Mouse (Mus musculus) myocyte (in vitro differentiated cells): ENCODE measurements at regions not wholly inside any gene's neighbourhood (a gene's known extent, or its start where the extent isn't known, plus 50 kb on each side); places are given as distances from the start of the nearest gene placed in this dataset.

Source experiments
- H3K27me3 ChIP-seq: one replicate; pipeline ENCODE4 v1.6.1; 2011; ENCODE audit not compliant: control insufficient read depth, insufficient read depth, insufficient read length
- H3K36me3 ChIP-seq: one replicate; pipeline ENCODE4 v1.6.1; 2011; ENCODE audit not compliant: control insufficient read depth, insufficient read depth
- H3K4me2 ChIP-seq: one replicate; pipeline ENCODE4 v1.6.1; 2011; ENCODE audit warnings: low read depth, control low read depth
- H3K4me3 ChIP-seq: one replicate; pipeline ENCODE4 v1.5.1; 2011; ENCODE audit warnings: mild to moderate bottlenecking, control low read depth, moderate library complexity
- H3K79me2 ChIP-seq: one replicate; pipeline ENCODE4 v1.6.1; 2011; ENCODE audit not compliant: control insufficient read depth, insufficient read depth
- H3ac ChIP-seq: one replicate; pipeline ENCODE4 v1.6.1; 2011; ENCODE audit not compliant: control insufficient read depth, insufficient read length
- CEBPB ChIP-seq: IDR thresholded peaks from 2 replicates; pipeline ENCODE4 v1.6.1; 2011; ENCODE audit warnings: mild to moderate bottlenecking, moderate library complexity; ENCODE audit not compliant: poor library complexity, insufficient read depth, severe bottlenecking
- E2F4 ChIP-seq: IDR thresholded peaks from one replicate; pipeline ENCODE4 v1.6.1; 2011; ENCODE audit warnings: mild to moderate bottlenecking, control low read depth, moderate library complexity; ENCODE audit not compliant: insufficient read depth
- MAX ChIP-seq: IDR thresholded peaks from one replicate; pipeline ENCODE4 v1.6.1; 2011; ENCODE audit warnings: low read depth, mild to moderate bottlenecking, control low read depth
- MYOD1 ChIP-seq, 3 experiments: IDR thresholded peaks; one replicate each; pipeline ENCODE4 v1.6.1; 2011; ENCODE audit warnings: control low read depth in 2 of 3, low read depth in 2 of 3, mild to moderate bottlenecking in 2 of 3, moderate library complexity in 1 of 3; ENCODE audit not compliant: insufficient read length in 2 of 3, control insufficient read depth in 1 of 3
- MYOG ChIP-seq, 3 experiments: IDR thresholded peaks; one replicate each; pipeline ENCODE4 v1.6.1; 2011; ENCODE audit warnings: control low read depth in 2 of 3, low read depth in 2 of 3, mild to moderate bottlenecking in 2 of 3; ENCODE audit not compliant: insufficient read length in 2 of 3, control insufficient read depth in 1 of 3, insufficient read depth in 1 of 3
- POLR2A ChIP-seq: IDR thresholded peaks from one replicate; pipeline ENCODE4 v1.6.1; 2011; ENCODE audit warnings: low read depth, mild to moderate bottlenecking, control low read depth, moderate library complexity; ENCODE audit not compliant: insufficient read length
- POLR2AphosphoS2 ChIP-seq: IDR thresholded peaks from one replicate; pipeline ENCODE4 v1.6.1; 2011; ENCODE audit warnings: low read depth, control low read depth; ENCODE audit not compliant: insufficient read length
- REST ChIP-seq: IDR thresholded peaks from one replicate; pipeline ENCODE4 v1.6.1; 2011; ENCODE audit warnings: mild to moderate bottlenecking, control low read depth, moderate library complexity; ENCODE audit not compliant: insufficient read depth, insufficient read length
- SRF ChIP-seq: IDR thresholded peaks from one replicate; pipeline ENCODE4 v1.6.1; 2011; ENCODE audit warnings: low read depth; ENCODE audit not compliant: control insufficient read depth, insufficient read length
- TCF12 ChIP-seq: IDR thresholded peaks from one replicate; pipeline ENCODE4 v1.6.1; 2011; ENCODE audit warnings: mild to moderate bottlenecking, control low read depth; ENCODE audit not compliant: poor library complexity, insufficient read depth, severe bottlenecking
- TCF3 ChIP-seq: IDR thresholded peaks from one replicate; pipeline ENCODE4 v1.6.1; 2011; ENCODE audit warnings: low read depth, control low read depth; ENCODE audit not compliant: insufficient read length
- USF1 ChIP-seq: IDR thresholded peaks from one replicate; pipeline ENCODE4 v1.6.1; 2011; ENCODE audit warnings: low read depth, mild to moderate bottlenecking, control low read depth, moderate library complexity

DNA sequence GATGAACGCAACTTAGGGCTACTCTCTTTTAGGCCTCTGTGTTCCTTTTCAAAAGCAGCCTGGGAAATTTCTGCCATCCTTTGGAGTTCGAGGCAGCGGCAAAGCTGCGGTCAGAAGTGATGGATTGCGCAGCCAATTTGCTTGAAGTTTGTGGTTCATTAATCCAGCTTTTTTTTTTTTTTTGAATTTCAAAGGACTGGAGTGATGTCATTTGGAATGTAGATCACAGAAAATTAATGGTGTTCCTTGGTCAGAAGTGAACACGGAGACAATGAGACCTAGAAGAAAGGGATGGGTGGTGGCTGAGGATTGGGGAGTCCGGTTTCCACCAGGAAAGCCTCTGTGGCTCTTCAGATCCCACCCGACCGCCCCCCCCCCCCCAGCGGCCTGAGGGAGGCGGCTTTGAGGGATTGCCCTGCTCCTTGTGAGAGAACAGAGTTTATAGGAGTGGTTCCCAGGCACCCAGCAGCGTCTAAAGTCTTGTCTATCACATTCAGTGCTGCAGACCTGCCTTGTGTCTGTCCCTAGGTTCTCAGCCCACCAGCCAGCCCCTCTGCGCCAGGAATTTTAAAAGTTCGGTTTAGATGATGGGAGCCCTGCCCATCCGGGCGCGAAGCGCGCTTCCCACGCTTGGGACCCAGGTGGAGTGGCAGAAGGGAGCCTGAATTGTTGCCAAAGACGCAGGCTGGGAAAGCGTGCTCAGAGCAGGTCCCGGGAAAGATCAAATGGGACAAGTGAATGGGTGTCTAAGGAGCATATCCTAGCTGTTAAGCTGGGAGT, 135.1 kb downstream of the Klhl25 start:
- H3K4me3 ChIP-seq, result no peak overlapping the region
- no peak overlapping the region for H3K4me2 ChIP-seq
- H3K79me2 ChIP-seq, result no peaks in the 10 kb centered on the region
- H3K36me3 ChIP-seq, result no peaks in the 10 kb centered on the region
- TF ChIP-seq CEBPB (no peak), MYOG (IDR thresholded peaks at IDR 0.05; ENCODE audit: control insufficient read depth in 1 of 3, insufficient read depth in 1 of 3, insufficient read length in 2 of 3, low read depth in 2 of 3) (no peak), POLR2AphosphoS2 (no peak), POLR2A (no peak), E2F4 (no peak), MYOD1 (IDR thresholded peaks at IDR 0.05; ENCODE audit: control insufficient read depth in 1 of 3, insufficient read length in 2 of 3, low read depth in 2 of 3) (no peak), SRF (no peak), USF1 (no peak), TCF3 (no peak), REST (no peak), MAX (no peak), TCF12 (no peak)
- H3ac ChIP-seq, result no peak overlapping the region
- H3K27me3 ChIP-seq, result peaks cover 11% of the 10 kb centered on the region

DNA sequence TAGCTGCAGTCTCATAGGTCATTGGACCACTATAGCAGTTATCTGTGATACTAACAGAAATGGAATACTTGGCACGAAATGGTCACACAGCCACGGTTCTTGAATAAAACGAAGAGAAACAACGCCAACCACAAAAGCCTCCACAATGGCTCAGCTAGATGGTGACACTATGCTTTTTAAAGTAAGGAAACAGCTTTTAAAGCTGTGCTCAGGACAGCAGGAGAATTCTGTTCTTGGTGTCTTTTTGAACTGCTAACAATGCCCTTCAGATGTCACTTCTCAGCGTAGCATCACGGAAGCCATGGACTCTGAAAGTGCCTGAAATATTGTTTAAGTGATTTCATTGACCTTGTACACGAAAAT, 135.7 kb downstream of the Klhl25 start:
- H3K79me2 ChIP-seq, result no peaks in the 10 kb centered on the region
- no peaks in the 10 kb centered on the region for H3K36me3 ChIP-seq
- H3ac ChIP-seq, result no peak overlapping the region
- peaks cover 11% of the 10 kb centered on the region for H3K27me3 ChIP-seq
- H3K4me3 ChIP-seq, result no peak overlapping the region
- H3K4me2 ChIP-seq, result no peak overlapping the region
- TF ChIP-seq TCF12 (no peak), POLR2AphosphoS2 (no peak), E2F4 (no peak), REST (no peak), TCF3 (no peak), SRF (no peak), MYOD1 (IDR thresholded peaks at IDR 0.05; ENCODE audit: control insufficient read depth in 1 of 3, insufficient read length in 2 of 3, low read depth in 2 of 3) (no peak), MYOG (IDR thresholded peaks at IDR 0.05; ENCODE audit: control insufficient read depth in 1 of 3, insufficient read depth in 1 of 3, insufficient read length in 2 of 3, low read depth in 2 of 3) (no peak), POLR2A (no peak), CEBPB (no peak), MAX (no peak), USF1 (no peak)

DNA sequence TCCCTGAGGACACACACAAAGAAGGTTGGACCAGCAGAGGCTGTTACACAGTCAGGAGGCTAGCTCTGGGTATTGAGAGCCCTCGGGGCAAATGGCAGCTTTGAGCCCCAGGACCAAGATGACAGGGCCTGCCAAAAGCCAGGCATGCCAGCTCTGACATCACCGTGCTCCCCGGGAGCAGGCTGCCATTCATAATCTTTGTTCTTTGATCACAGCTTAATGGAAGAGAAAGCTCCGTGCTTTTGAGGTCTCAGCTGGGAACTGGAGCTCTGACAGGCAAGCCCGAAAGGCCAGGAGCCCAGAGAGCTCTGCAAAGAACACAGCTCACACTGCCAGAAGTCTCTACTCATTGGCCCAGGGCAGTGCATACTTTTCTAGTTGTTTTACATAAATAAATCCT, 150.7 kb downstream of the Klhl25 start:
- Histone ChIP-seq H3ac (no peak overlapping the region), H3K79me2 (no peaks in the 10 kb centered on the region), H3K36me3 (no peaks in the 10 kb centered on the region), H3K4me3 (no peak overlapping the region), H3K4me2 (no peak overlapping the region), H3K27me3 (peaks cover 5% of the 10 kb centered on the region)
- no peak for TF ChIP-seq POLR2A
- no peak for TF ChIP-seq TCF12
- no peak for TF ChIP-seq CEBPB
- no peak for TF ChIP-seq MYOG (IDR thresholded peaks at IDR 0.05; ENCODE audit: control insufficient read depth in 1 of 3, insufficient read depth in 1 of 3, insufficient read length in 2 of 3, low read depth in 2 of 3)
- no peak for TF ChIP-seq USF1
- no peak for TF ChIP-seq POLR2AphosphoS2
- no peak for TF ChIP-seq E2F4
- no peak for TF ChIP-seq MAX
- TF ChIP-seq REST, result no peak
- no peak for TF ChIP-seq TCF3
- no peak for TF ChIP-seq SRF
- no peak for TF ChIP-seq MYOD1 (IDR thresholded peaks at IDR 0.05; ENCODE audit: control insufficient read depth in 1 of 3, insufficient read length in 2 of 3, low read depth in 2 of 3)

DNA sequence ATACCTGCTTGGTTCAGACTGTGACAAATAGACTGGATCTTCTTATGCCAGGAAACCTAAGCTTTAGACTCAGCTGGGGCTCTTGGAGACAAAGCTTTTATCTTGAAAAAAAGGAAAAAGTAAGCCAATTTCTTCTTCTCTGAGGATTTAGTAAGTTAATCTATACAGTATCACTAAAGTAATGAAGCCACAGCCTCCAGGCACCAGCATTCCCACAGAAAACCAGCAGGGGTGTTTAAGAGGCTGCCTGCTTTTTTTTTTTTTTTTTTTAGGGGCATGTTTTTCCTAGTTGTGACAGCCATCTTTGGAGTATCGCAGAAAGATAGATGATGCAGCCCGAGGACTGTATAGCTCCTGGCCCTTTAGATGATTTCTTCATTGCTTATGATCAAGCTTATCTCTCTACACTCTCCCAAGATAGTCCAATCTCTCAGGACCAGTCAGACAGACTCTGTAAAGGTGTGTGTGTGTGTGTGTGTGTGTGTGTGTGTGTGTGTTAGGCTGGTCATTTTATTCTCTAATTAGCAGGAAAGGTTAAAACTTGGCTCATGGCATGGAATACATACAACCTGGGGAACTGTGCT, 151.3 kb downstream of the Klhl25 start:
- H3K36me3 ChIP-seq, result no peaks in the 10 kb centered on the region
- no peak overlapping the region for H3K4me3 ChIP-seq
- H3ac ChIP-seq, result no peak overlapping the region
- H3K4me2 ChIP-seq, result no peak overlapping the region
- H3K27me3 ChIP-seq, result peaks cover 5% of the 10 kb centered on the region
- TF ChIP-seq POLR2AphosphoS2 (no peak), REST (no peak), TCF3 (no peak), MAX (no peak), CEBPB (no peak), USF1 (no peak), E2F4 (no peak), SRF (no peak), MYOG (IDR thresholded peaks at IDR 0.05; ENCODE audit: control insufficient read depth in 1 of 3, insufficient read depth in 1 of 3, insufficient read length in 2 of 3, low read depth in 2 of 3) (no peak), POLR2A (no peak), TCF12 (no peak), MYOD1 (IDR thresholded peaks at IDR 0.05; ENCODE audit: control insufficient read depth in 1 of 3, insufficient read length in 2 of 3, low read depth in 2 of 3) (no peak)
- H3K79me2 ChIP-seq, result no peaks in the 10 kb centered on the region
